Comparison of ENCODE assay signal across 8 mouse cellular contexts in genomic region chr9:16502673-16503343, GRCm38 (mm10). TPM values are rescaled to one million over a fixed set of nuclear protein-coding genes. Genes with fewer than 3 reads are reported as not detected.
A peak's percentile ranks its signal among the peaks of the same experiment; 100 is the strongest.
DNase-seq lines count a peak whose midpoint lies in the region; ATAC-seq and TF ChIP-seq lines count a peak whose summit lies in the region.

No protein-coding gene starts in this region.

- no peak for DNase-seq in gastrocnemius, adult 2 months
- no peak for DNase-seq in gastrocnemius, postnatal 25 days
- DNase-seq in left cerebral cortex, postnatal 36 days (ENCODE audit: low spot score in 2 of 2) = peak; percentile 10 to 27
- DNase-seq in right cerebral cortex, adult 18-20 months = peak; percentile 61
- DNase-seq in thymus, adult 2 months = no peak

- H3K27ac ChIP-seq in gastrocnemius, adult 2 months = no peak overlapping the region
- H3K27ac ChIP-seq in ES-Bruce4 (ENCODE audit: insufficient read depth, low read length) = no peak overlapping the region
- H3K27ac ChIP-seq in forebrain, embryonic 12.5 days = no peak overlapping the region
- H3K27ac ChIP-seq in thymus, adult 2 months (ENCODE audit: control insufficient read depth, insufficient read depth, low read length) = no peak overlapping the region

- H3K4me3 ChIP-seq in gastrocnemius, adult 2 months = peak overlapping the region; percentile 70
- H3K4me3 ChIP-seq in ES-Bruce4 (ENCODE audit: low read depth, low read length) = peak overlapping the region; percentile 62; the same call in 1 of the 2 replicates
- peak overlapping the region; percentile 68 for H3K4me3 ChIP-seq in forebrain, embryonic 12.5 days (replicated peaks)
- H3K4me3 ChIP-seq in thymus, adult 2 months (ENCODE audit: control insufficient read depth, insufficient read depth, low read length) = no peak overlapping the region

- intact Hi-C loops in gastrocnemius, adult 2 months (cut with DNase I) = no loop called here
- intact Hi-C loops in left cerebral cortex, postnatal 36 days (cut with DNase I) = loop anchor here (5.0 to 10.0 kb wide), 5 partner anchors 196 to 578 kb away; no protein-coding TSS in a partner anchor

- TF ChIP-seq CTCF in gastrocnemius, adult 2 months (IDR thresholded peaks at IDR 0.05) = no peak
- TF ChIP-seq CTCF in ES-Bruce4 (IDR thresholded peaks at IDR 0.05; ENCODE audit: low read depth, low read length) = no peak
- TF ChIP-seq CTCF in thymus, adult 2 months (IDR thresholded peaks at IDR 0.05; ENCODE audit: borderline replicate concordance, control insufficient read depth, extremely low read depth, insufficient read depth, low read length, poor library complexity) = no peak

- peak overlapping the region; percentile 81 for H3K4me2 ChIP-seq in forebrain, embryonic 12.5 days

- ATAC-seq in forebrain, embryonic 12.5 days (ENCODE audit: low FRiP score) = no peak
- ATAC-seq in megakaryocyte progenitor cell, adult 5-6 weeks (replicated peaks; ENCODE audit: poor library complexity) = no peak

- peaks cover 12% of the 10 kb centered on the region for H3K27me3 ChIP-seq in ES-Bruce4 (ENCODE audit: control insufficient read depth, insufficient read depth, low read length, poor library complexity, severe bottlenecking)
- peaks cover 10% of the 10 kb centered on the region; the same call in 1 of the 2 replicates for H3K27me3 ChIP-seq in forebrain, embryonic 12.5 days
- H3K27me3 ChIP-seq in thymus, adult 2 months (ENCODE audit: control insufficient read depth, insufficient read depth, low read length) = peaks cover 5% of the 10 kb centered on the region; the same call in 1 of the 2 replicates

- no peak overlapping the region for H3K9ac ChIP-seq in ES-Bruce4 (ENCODE audit: low read depth, poor library complexity, severe bottlenecking)
- H3K9ac ChIP-seq in forebrain, embryonic 12.5 days = peak overlapping the region; percentile 77; the same call in 1 of the 2 replicates

- no peaks in the 10 kb centered on the region for H3K9me3 ChIP-seq in ES-Bruce4 (replicated peaks; ENCODE audit: control insufficient read depth, insufficient read depth, low read length, poor library complexity, severe bottlenecking)
- no peaks in the 10 kb centered on the region for H3K9me3 ChIP-seq in forebrain, embryonic 12.5 days

- 9% methylated on average over 13 of the region's 13 CpGs for WGBS in forebrain, embryonic 12.5 days
- WGBS in thymus, adult 2 months = 25% methylated on average over 13 of the region's 13 CpGs

- no peaks in the 10 kb centered on the region for H3K36me3 ChIP-seq in ES-Bruce4 (ENCODE audit: control insufficient read depth, insufficient read depth, low read length, poor library complexity, severe bottlenecking)
- no peaks in the 10 kb centered on the region for H3K36me3 ChIP-seq in forebrain, embryonic 12.5 days (replicated peaks)
- H3K36me3 ChIP-seq in thymus, adult 2 months (ENCODE audit: control insufficient read depth, insufficient read depth, low read length) = no peaks in the 10 kb centered on the region

- H3K4me1 ChIP-seq in ES-Bruce4 (ENCODE audit: control insufficient read depth, insufficient read depth, low read length) = no peaks in the 10 kb centered on the region
- H3K4me1 ChIP-seq in forebrain, embryonic 12.5 days = peaks cover 23% of the 10 kb centered on the region
- no peaks in the 10 kb centered on the region for H3K4me1 ChIP-seq in thymus, adult 2 months (replicated peaks; ENCODE audit: control insufficient read depth, insufficient read depth, low read length)

- no peak for TF ChIP-seq EP300 in ES-Bruce4 (IDR thresholded peaks at IDR 0.05; ENCODE audit: insufficient read depth, low read depth, low read length)

- no peak for TF ChIP-seq POLR2A in ES-Bruce4 (IDR thresholded peaks at IDR 0.05; ENCODE audit: insufficient read depth, low read length)
- TF ChIP-seq POLR2A in thymus, adult 2 months (IDR thresholded peaks at IDR 0.05; ENCODE audit: control insufficient read depth, extremely low read depth, insufficient read depth, low read length, poor library complexity) = no peak

RNA-seq across cellular contexts. Expression of gene Fat3, which starts 1.7 kb away (rescaled TPM):
- total RNA-seq in gastrocnemius, adult 2 months (2021) = under 1 TPM; 0.26 to 0.64 TPM
- total RNA-seq in gastrocnemius, postnatal 25 days (2021) = 1 to 10 TPM in 1 of 2 experiments, under 1 TPM in 1; 0.43 to 1.0 TPM
- polyA plus RNA-seq in ES-Bruce4 (2011; ENCODE audit: insufficient read depth, insufficient read length, low read depth, missing spikeins) = 0.12 TPM in 1 of 2 replicates, not detected in the other
- 13.0 and 13.6 TPM in 2 replicates for polyA plus RNA-seq in forebrain, embryonic 12.5 days (2016; fragmentation: Nextera tagmentation; extraction: Ambion mirVana)
- 10 to 100 TPM; 73.1 to 78.6 TPM for total RNA-seq in left cerebral cortex, postnatal 36 days (2021)
- total RNA-seq in megakaryocyte progenitor cell, adult 5-6 weeks (2015) = not detected in 2 replicates
- not detected in 2 replicates for total RNA-seq in megakaryocyte progenitor cell, adult 5-6 weeks (2017)
- 0.32 and 0.51 TPM in 2 replicates for polyA plus RNA-seq in thymus, adult 2 months (2012; rRNA removed)

Comparison
In these comparisons a context has a peak if more than half of its experiments do, and no peak if none do; other contexts are left out.
1. DNase-seq: peak in left cerebral cortex, postnatal 36 days (2 of 2) and right cerebral cortex, adult 18-20 months (single experiment); none in gastrocnemius, adult 2 months (single experiment), gastrocnemius, postnatal 25 days (single experiment) and thymus, adult 2 months (single experiment).
2. RNA of gene Fat3, which starts 1.7 kb away (total RNA-seq): 73.1 to 78.6 TPM in left cerebral cortex, postnatal 36 days; 0.43 to 1.0 TPM in gastrocnemius, postnatal 25 days, 0.26 to 0.64 TPM in gastrocnemius, adult 2 months and not detected in megakaryocyte progenitor cell, adult 5-6 weeks; every median in the first group is over 10 times any median in the second.